Mouse (Mus musculus) olfactory bulb, adult 2 months (tissue): ENCODE results near the gene Gpat3.

Experiments used
- CTCF ChIP-seq: fragments of 200-500 bp; IDR thresholded peaks from 2 replicates; pipeline ENCODE4 v1.5.1; 2012; ENCODE audit warnings: low read depth, mild to moderate bottlenecking, low read length, moderate library complexity; ENCODE audit not compliant: insufficient read depth
- POLR2A ChIP-seq: fragments of 200-500 bp; IDR thresholded peaks from 2 replicates; pipeline ENCODE4 v1.6.1; 2012; ENCODE audit warnings: mild to moderate bottlenecking, low read depth, low read length, moderate library complexity; ENCODE audit not compliant: insufficient read depth

GRCm38 (mm10) chr5:100896199-100896598, 50.7 kb downstream of the Gpat3 start:
- TF ChIP-seq CTCF (no peak), POLR2A (no peak)
